ENCODE assay signal across 8 mouse cellular contexts in the genomic region with DNA sequence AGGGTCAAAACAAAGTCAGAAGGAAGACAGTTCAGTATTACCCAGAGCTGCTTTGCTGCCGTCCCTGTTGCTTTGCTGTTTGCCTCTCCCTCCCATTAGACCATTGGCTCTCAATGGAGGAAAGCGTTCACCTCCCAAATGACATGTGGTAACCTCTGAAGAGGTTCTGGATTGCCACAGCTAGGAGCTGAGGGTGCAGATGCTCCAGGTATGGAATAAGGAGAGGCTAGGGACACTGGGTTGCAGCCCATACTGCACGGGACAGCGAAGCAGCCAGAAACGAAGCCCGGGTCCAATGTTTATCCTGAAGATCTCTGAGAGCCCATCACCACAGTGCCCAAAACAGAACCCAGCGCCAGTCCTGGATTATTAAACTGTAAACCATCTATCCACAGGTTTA. TPM values are rescaled to one million over a fixed set of nuclear protein-coding genes. Genes with fewer than 3 reads are reported as not detected.
DNase-seq lines count a peak whose midpoint lies in the region; ATAC-seq and TF ChIP-seq lines count a peak whose summit lies in the region.

No protein-coding gene starts in this region.

- no peaks in the 10 kb centered on the region for H3K9me3 ChIP-seq in heart, embryonic 10.5 days
- no peaks in the 10 kb centered on the region for H3K9me3 ChIP-seq in MEL (replicated peaks; ENCODE audit: insufficient read depth, low read length)
- H3K9me3 ChIP-seq in heart, embryonic 16.5 days (replicated peaks; ENCODE audit: control insufficient read depth, low read length), result no peaks in the 10 kb centered on the region
- H3K9me3 ChIP-seq in liver, postnatal 0 days (ENCODE audit: low read length), result no peaks in the 10 kb centered on the region

- peaks cover 52% of the 10 kb centered on the region for H3K79me2 ChIP-seq in MEL (ENCODE audit: control insufficient read depth, insufficient read depth, low read length, poor library complexity)

- peak overlapping the region; percentile 99 for H3K27ac ChIP-seq in heart, embryonic 10.5 days
- peak overlapping the region; percentile 95 for H3K27ac ChIP-seq in MEL (ENCODE audit: control insufficient read depth, low read depth, low read length)
- peak overlapping the region; percentile 100 for H3K27ac ChIP-seq in heart, embryonic 16.5 days (ENCODE audit: low read length)
- peak overlapping the region; percentile 100 for H3K27ac ChIP-seq in liver, postnatal 0 days (ENCODE audit: low read depth)

- intact Hi-C loops in gastrocnemius, postnatal 36 days (cut with DNase I), result loop anchor here (2.0 kb wide), 1 partner anchor 36 kb away; no protein-coding TSS in a partner anchor
- intact Hi-C loops in left cerebral cortex, postnatal 10 days (cut with DNase I), result loop anchor here (5.0 kb wide), 1 partner anchor 67 kb away; no protein-coding TSS in a partner anchor

- no peak for TF ChIP-seq RAD21 in MEL (IDR thresholded peaks at IDR 0.05; ENCODE audit: low read depth, low read length)

- ATAC-seq in heart, embryonic 16.5 days (replicated peaks; ENCODE audit: extremely low read depth, insufficient read depth, low FRiP score), result no peak
- no peak for ATAC-seq in liver, postnatal 0 days
- no peak for ATAC-seq in monocyte, adult 5-6 weeks (replicated peaks; ENCODE audit: insufficient number of reproducible peaks, low FRiP score, low TSS enrichment, poor library complexity, severe bottlenecking)

- WGBS in heart, embryonic 10.5 days, result 57% methylated on average over 7 of the region's 7 CpGs
- WGBS in heart, embryonic 16.5 days, result 63% methylated on average over 7 of the region's 7 CpGs
- 67% methylated on average over 7 of the region's 7 CpGs for WGBS in liver, postnatal 0 days (ENCODE audit: insufficient replicate concordance)

- peaks cover 78% of the 10 kb centered on the region for H3K4me1 ChIP-seq in heart, embryonic 10.5 days
- H3K4me1 ChIP-seq in MEL (ENCODE audit: control insufficient read depth in 1 of 2, insufficient read depth in 2 of 2, low read length in 2 of 2), result peaks cover 27 to 59% of the 10 kb centered on the region in 2 experiments
- H3K4me1 ChIP-seq in heart, embryonic 16.5 days (ENCODE audit: control insufficient read depth, insufficient read depth, low read length), result peaks cover 49% of the 10 kb centered on the region
- H3K4me1 ChIP-seq in liver, postnatal 0 days (ENCODE audit: insufficient read depth), result peaks cover 66% of the 10 kb centered on the region

- 0 out of 4 replicates have a peak, but pooled peaks of 1 of the 2 experiments have one; percentile 1 for TF ChIP-seq POLR2A in MEL (IDR thresholded peaks at IDR 0.05; ENCODE audit: control insufficient read depth in 1 of 2, insufficient read depth in 1 of 2, low read depth in 1 of 2, low read length in 2 of 2, poor library complexity in 1 of 2)

- TF ChIP-seq EP300 in MEL (IDR thresholded peaks at IDR 0.05; ENCODE audit: low read depth in 1 of 2, low read length in 2 of 2), result no peak
- no peak for TF ChIP-seq EP300 in liver, postnatal 0 days (IDR thresholded peaks at IDR 0.05; ENCODE audit: low read depth)

- no peak for TF ChIP-seq CTCF in MEL (IDR thresholded peaks at IDR 0.05 in 2 of 3, conservative IDR thresholded peaks at IDR 0.05 in 1 of 3; ENCODE audit: control insufficient read depth in 1 of 3, insufficient read depth in 1 of 3, low read depth in 2 of 3, low read length in 3 of 3, poor library complexity in 1 of 3, severe bottlenecking in 1 of 3)
- TF ChIP-seq CTCF in liver, postnatal 0 days (IDR thresholded peaks at IDR 0.05; ENCODE audit: low read depth), result no peak

- H3K27me3 ChIP-seq in heart, embryonic 10.5 days (ENCODE audit: insufficient read depth, poor library complexity, severe bottlenecking), result no peaks in the 10 kb centered on the region
- no peaks in the 10 kb centered on the region for H3K27me3 ChIP-seq in MEL (ENCODE audit: control insufficient read depth in 1 of 2, insufficient read depth in 2 of 2, low read length in 2 of 2)
- no peaks in the 10 kb centered on the region for H3K27me3 ChIP-seq in heart, embryonic 16.5 days (ENCODE audit: control insufficient read depth, insufficient read depth, low read length)
- H3K27me3 ChIP-seq in liver, postnatal 0 days (ENCODE audit: insufficient read depth, low read length), result no peaks in the 10 kb centered on the region

- H3K4me2 ChIP-seq in heart, embryonic 16.5 days (ENCODE audit: low read depth, low read length), result no peak overlapping the region
- H3K4me2 ChIP-seq in liver, postnatal 0 days (ENCODE audit: low read depth, low read length), result peak overlapping the region; percentile 61

- no peak overlapping the region; the same call in 1 of the 2 replicates for H3K4me3 ChIP-seq in heart, embryonic 10.5 days
- peak overlapping the region; percentile 16 to 30 for H3K4me3 ChIP-seq in MEL (ENCODE audit: control insufficient read depth in 1 of 2, insufficient read depth in 1 of 2, low read depth in 2 of 2, low read length in 2 of 2)
- H3K4me3 ChIP-seq in heart, embryonic 16.5 days (ENCODE audit: low read length), result no peak overlapping the region
- no peak overlapping the region for H3K4me3 ChIP-seq in liver, postnatal 0 days (ENCODE audit: low read depth, low read length)

- H3K9ac ChIP-seq in MEL (ENCODE audit: control insufficient read depth, low read depth, low read length, poor library complexity, severe bottlenecking), result peak overlapping the region; percentile 64
- 0 out of 2 replicates have a peak overlapping the region, but pooled peaks have one; percentile 3 for H3K9ac ChIP-seq in heart, embryonic 16.5 days (ENCODE audit: low read length)
- peak overlapping the region; percentile 63 for H3K9ac ChIP-seq in liver, postnatal 0 days (replicated peaks)

- no peak for DNase-seq in heart, embryonic 10.5 days (ENCODE audit: low spot score)
- no peak for DNase-seq in heart, adult 8-10 months (ENCODE audit: low spot score)
- peak; percentile 58 for DNase-seq in MEL (ENCODE audit: low read depth, low spot score)
- DNase-seq in liver, postnatal 0 days, result no peak
- no peak for DNase-seq in gastrocnemius, postnatal 36 days
- no peak for DNase-seq in left cerebral cortex, postnatal 10 days (ENCODE audit: extremely low spot score in 1 of 2, low spot score in 2 of 2)

- H3K36me3 ChIP-seq in heart, embryonic 10.5 days, result no peaks in the 10 kb centered on the region
- peaks cover 0 to 40% of the 10 kb centered on the region in 2 experiments; a peak in 2 of 4 replicates for H3K36me3 ChIP-seq in MEL (ENCODE audit: control insufficient read depth in 1 of 2, insufficient read depth in 2 of 2, low read length in 2 of 2)
- H3K36me3 ChIP-seq in heart, embryonic 16.5 days (ENCODE audit: control insufficient read depth, insufficient read depth), result no peaks in the 10 kb centered on the region
- H3K36me3 ChIP-seq in liver, postnatal 0 days (replicated peaks; ENCODE audit: insufficient read depth, low read length), result no peaks in the 10 kb centered on the region

TF ChIP-seq in MEL, 35 proteins besides CTCF, POLR2A, EP300 and RAD21:
- no peak for TF ChIP-seq JUND (IDR thresholded peaks at IDR 0.05; ENCODE audit: low read depth, low read length)
- TF ChIP-seq POLR2AphosphoS5 (IDR thresholded peaks at IDR 0.05; ENCODE audit: borderline replicate concordance, low read depth, low read length), result peak; percentile 12; the same call in 1 of the 2 replicates

RNA-seq across cellular contexts. Expression of a gene that starts 9.6 kb away (rescaled TPM):
- 57.1 and 58.5 TPM in 2 replicates for polyA plus RNA-seq in heart, embryonic 10.5 days (2016; fragmentation: Nextera tagmentation; extraction: Ambion mirVana)
- total RNA-seq in heart, adult 8-10 months (2022), result 10 to 100 TPM; 35.5 to 60.5 (median 45.4) TPM
- total RNA-seq in MEL (2012; rRNA removed), result 30.3 and 37.3 TPM in 2 replicates
- polyA plus RNA-seq in MEL (2012; ENCODE audit: insufficient read depth in 1 of 2, insufficient read length in 2 of 2, low read depth in 1 of 2, low replicate concordance in 2 of 2, missing spikeins in 1 of 2), result 10 to 100 TPM; 41.6 to 89.2 TPM
- 36.0 and 40.2 TPM in 2 replicates for polyA plus RNA-seq in heart, embryonic 16.5 days (2015; fragmentation: Nextera tagmentation; extraction: Ambion mirVana)
- 16.9 and 21.9 TPM in 2 replicates for polyA plus RNA-seq in liver, postnatal 0 days (2015; fragmentation: Nextera tagmentation; extraction: Ambion mirVana)
- 10 to 100 TPM; 12.7 to 17.3 TPM for total RNA-seq in gastrocnemius, postnatal 36 days (2021)
- total RNA-seq in left cerebral cortex, postnatal 10 days (2021), result 100 to 1,000 TPM; 101 to 104 TPM
- total RNA-seq in monocyte, adult 5-6 weeks (2017), result 42.6 to 54.2 TPM (median 44.4 TPM) in 3 replicates

Comparison
In these comparisons a context has a peak if more than half of its experiments do, and no peak if none do; other contexts are left out.
1. H3K4me3 ChIP-seq: peak in MEL (2 of 2); none in heart, embryonic 10.5 days (single experiment), heart, embryonic 16.5 days (single experiment) and liver, postnatal 0 days (single experiment).
2. H3K9ac ChIP-seq: peak in every context shown above with its lines; median percentile 64 in MEL; 63 in liver, postnatal 0 days; 3 in heart, embryonic 16.5 days.
3. Peak in every context shown above with its lines, with median percentiles within 50 percentile points of each other: H3K27ac ChIP-seq.